Mouse (Mus musculus): Measurements from ENCODE around the gene Ubc. TPM values are rescaled to one million over a fixed set of nuclear protein-coding genes. Genes with fewer than 3 reads are reported as not detected.

The Ubc gene
- polyA plus RNA-seq, 1 experiment from 2014 or later = 431 TPM

- Histone ChIP-seq H3K36me3 (ENCODE audit: inconsistent target) (no peaks in the 10 kb centered on the region), H3K27ac (no peak overlapping the region), H3K4me3 (ENCODE audit: inconsistent target) (no peak overlapping the region), H3K79me2 (ENCODE audit: inconsistent target) (peaks cover 84% of the 10 kb centered on the region)
- WGBS (ENCODE audit: missing documents) = 23% methylated on average over 9 of the region's 9 CpGs
These were observed 53.0 kb downstream of the Ubc start for GRCm38 (mm10) chr5:125337012-125337411.

Other genes starting within 250 kb of the Ubc start
- 52.2 to 78.3 TPM (median 77.8 TPM) in 3 replicates for gene Ncor2, start 211.0 kb downstream of the Ubc start, polyA plus RNA-seq (2018)
- 80.8 to 94.6 TPM (median 83.7 TPM) in 3 replicates for gene Scarb1, start 49.1 kb downstream of the Ubc start, polyA plus RNA-seq (2018)
- gene Gm10382, start 880 bp downstream of the Ubc start, polyA plus RNA-seq (2018) = not detected in 3 replicates
- 6.9 to 16.2 TPM (median 11.8 TPM) in 3 replicates for gene Dhx37, start 43.9 kb upstream of the Ubc start, polyA plus RNA-seq (2018)
- 3.6 to 7.6 TPM (median 5.6 TPM) in 3 replicates for gene Bri3bp, start 51.4 kb upstream of the Ubc start, polyA plus RNA-seq (2018)
- 6.2 to 25.3 TPM (median 20.2 TPM) in 3 replicates for gene Aacs, start 85.6 kb upstream of the Ubc start, polyA plus RNA-seq (2018)
- gene Tmem132b, start 141.6 kb upstream of the Ubc start, polyA plus RNA-seq (2018) = 0.02 to 0.04 TPM in 2 of 3 replicates, not detected in the other

Data from macrophage (primary cell).